Mouse (Mus musculus) yolk sac, embryonic 10.5 days (tissue): ENCODE data around the gene 4930402H24Rik.

Experiments used
- DNase-seq: peaks from one replicate; pipeline ENCODE4 v3.0.0-alpha.2; 2017; ENCODE audit warnings: low spot score

4930402H24Rik gene

GRCm38 (mm10) chr2:130812487-130812886 is 93.7 kb downstream of the 4930402H24Rik start:
- no peak for DNase-seq

- DNase-seq: no peak
These were observed 101.1 kb downstream of the 4930402H24Rik start for GRCm38 (mm10) chr2:130805146-130805545.

GRCm38 (mm10) chr2:130803706-130804105 is 102.5 kb downstream of the 4930402H24Rik start:
- no peak for DNase-seq

GRCm38 (mm10) chr2:130795731-130796130 is 110.5 kb downstream of the 4930402H24Rik start:
- no peak for DNase-seq

- no peak for DNase-seq
These were observed 114.5 kb downstream of the 4930402H24Rik start for GRCm38 (mm10) chr2:130791722-130792121.

- DNase-seq: no peak
These were observed 116.6 kb downstream of the 4930402H24Rik start for GRCm38 (mm10) chr2:130789642-130790041.

GRCm38 (mm10) chr2:130789039-130789438 is 117.2 kb downstream of the 4930402H24Rik start:
- no peak for DNase-seq

GRCm38 (mm10) chr2:130784939-130785338 is 121.3 kb downstream of the 4930402H24Rik start:
- no peak for DNase-seq

- no peak for DNase-seq
These were observed 125.4 kb downstream of the 4930402H24Rik start for GRCm38 (mm10) chr2:130780615-130781303.

- DNase-seq: no peak
These were observed 126.3 kb downstream of the 4930402H24Rik start for GRCm38 (mm10) chr2:130779935-130780334.

GRCm38 (mm10) chr2:130776610-130777009 is 129.6 kb downstream of the 4930402H24Rik start:
- DNase-seq: no peak

- DNase-seq: no peak
These were observed 138.7 kb downstream of the 4930402H24Rik start for GRCm38 (mm10) chr2:130767483-130767882.

- no peak for DNase-seq
These were observed 140.8 kb downstream of the 4930402H24Rik start for GRCm38 (mm10) chr2:130765396-130765795.

- DNase-seq: peak; percentile 35
These were observed 145.3 kb downstream of the 4930402H24Rik start for GRCm38 (mm10) chr2:130760876-130761275.

GRCm38 (mm10) chr2:130755061-130755607 is 151.1 kb downstream of the 4930402H24Rik start:
- DNase-seq: peak; percentile 12

- no peak for DNase-seq
These were observed 151.6 kb downstream of the 4930402H24Rik start for GRCm38 (mm10) chr2:130754596-130754995.

GRCm38 (mm10) chr2:130750449-130750848 is 155.8 kb downstream of the 4930402H24Rik start:
- no peak for DNase-seq

GRCm38 (mm10) chr2:130749708-130750107 is 156.5 kb downstream of the 4930402H24Rik start:
- DNase-seq: no peak

GRCm38 (mm10) chr2:130743576-130743975 is 162.6 kb downstream of the 4930402H24Rik start:
- no peak for DNase-seq

GRCm38 (mm10) chr2:130740096-130740495 is 166.1 kb downstream of the 4930402H24Rik start:
- no peak for DNase-seq

GRCm38 (mm10) chr2:130738019-130738418 is 168.2 kb downstream of the 4930402H24Rik start:
- no peak for DNase-seq

- no peak for DNase-seq
These were observed 170.9 kb downstream of the 4930402H24Rik start for GRCm38 (mm10) chr2:130735281-130735680.

GRCm38 (mm10) chr2:130733444-130733843 is 172.8 kb downstream of the 4930402H24Rik start:
- DNase-seq: no peak

- DNase-seq: no peak
These were observed 174.4 kb downstream of the 4930402H24Rik start for GRCm38 (mm10) chr2:130731855-130732254.
